Mouse (Mus musculus) hindbrain, embryonic 12.5 days (tissue): Measurements from ENCODE around the gene Rtn4. TPM values are rescaled to one million over a fixed set of nuclear protein-coding genes. Genes with fewer than 3 reads are reported as not detected.
"Not testable (repeated sequence)": the region's sequence is repeated elsewhere in the genome, so short reads cannot be mapped to it uniquely, and the experiment has no call there.

Experiments
- ATAC-seq: fragments of 200-750 bp; cut with Nextera tagmentation; 2 replicates; pipeline ENCODE4 v1.8.0; 2017; ENCODE audit warnings: moderate TSS enrichment; ENCODE audit not compliant: low FRiP score
- H3K27ac ChIP-seq: fragments of 300-500 bp; sonication (generic); 2 replicates; pipeline ENCODE4 v1.5.1; 2016; ENCODE audit warnings: mild to moderate bottlenecking
- H3K27me3 ChIP-seq: fragments of 300-500 bp; sonication (generic); 2 replicates; pipeline ENCODE4 v1.6.1; 2016; ENCODE audit warnings: mild to moderate bottlenecking
- H3K36me3 ChIP-seq: fragments of 300-500 bp; sonication (generic); 2 replicates; pipeline ENCODE4 v1.6.1; 2016; ENCODE audit warnings: mild to moderate bottlenecking
- H3K4me1 ChIP-seq: fragments of 300-500 bp; sonication (generic); 2 replicates; pipeline ENCODE4 v1.6.1; 2016
- H3K4me2 ChIP-seq: fragments of 300-500 bp; sonication (generic); replicated peaks from 2 replicates; pipeline ENCODE4 v1.6.1; 2016; ENCODE audit warnings: mild to moderate bottlenecking
- H3K4me3 ChIP-seq: fragments of 300-500 bp; sonication (generic); 2 replicates; pipeline ENCODE4 v1.5.1; 2016; ENCODE audit warnings: mild to moderate bottlenecking
- H3K9ac ChIP-seq: fragments of 300-500 bp; sonication (generic); 2 replicates; pipeline ENCODE4 v1.6.1; 2016; ENCODE audit warnings: mild to moderate bottlenecking, moderate library complexity
- H3K9me3 ChIP-seq: fragments of 300-500 bp; sonication (generic); replicated peaks from 2 replicates; pipeline ENCODE4 v1.6.1; 2016; ENCODE audit warnings: mild to moderate bottlenecking
- WGBS: fragments of 180-500 bp; shearing (Covaris S2); methylation state at CpG from one replicate; pipeline ENCODE4 v1.1.7; 2016; 5-methylcytosine and 5-hydroxymethylcytosine counted together
- polyA plus RNA-seq: library from polyadenylated mRNA; unstranded; fragments of >200 nt; fragmentation: Nextera tagmentation; extraction: Ambion mirVana; gene quantifications from 2 replicates; pipeline ENCODE4 v1.2.1, GENCODE M21; 2016

Rtn4 gene
- polyA plus RNA-seq, 1 experiment from 2014 or later, result 117 TPM

DNA sequence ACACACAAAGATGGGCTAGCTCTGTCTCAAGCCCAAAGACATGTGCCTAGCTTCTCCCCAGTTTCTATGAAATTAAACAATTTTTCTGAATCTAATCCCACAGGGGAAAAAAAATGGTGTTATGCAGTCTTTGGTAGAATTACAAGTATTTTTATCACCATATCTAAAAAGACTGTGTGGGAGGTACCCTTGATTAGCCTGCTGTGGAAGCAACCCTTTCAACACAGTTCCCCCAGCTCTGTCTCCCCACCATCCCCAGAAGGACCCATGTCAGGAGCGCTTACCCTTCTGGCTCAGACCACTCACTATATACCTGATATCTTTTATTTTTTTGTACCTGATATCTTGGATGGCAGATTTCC lies 56.7 kb downstream of the Rtn4 start:
- no peak for ATAC-seq
- Histone ChIP-seq H3K9me3 (no peaks in the 10 kb centered on the region), H3K27me3 (no peaks in the 10 kb centered on the region), H3K36me3 (peaks cover 30% of the 10 kb centered on the region), H3K27ac (no peak overlapping the region), H3K4me2 (no peak overlapping the region), H3K9ac (no peak overlapping the region), H3K4me1 (no peaks in the 10 kb centered on the region), H3K4me3 (no peak overlapping the region)
- 100% methylated on average over 1 of the region's 1 CpGs for WGBS

DNA sequence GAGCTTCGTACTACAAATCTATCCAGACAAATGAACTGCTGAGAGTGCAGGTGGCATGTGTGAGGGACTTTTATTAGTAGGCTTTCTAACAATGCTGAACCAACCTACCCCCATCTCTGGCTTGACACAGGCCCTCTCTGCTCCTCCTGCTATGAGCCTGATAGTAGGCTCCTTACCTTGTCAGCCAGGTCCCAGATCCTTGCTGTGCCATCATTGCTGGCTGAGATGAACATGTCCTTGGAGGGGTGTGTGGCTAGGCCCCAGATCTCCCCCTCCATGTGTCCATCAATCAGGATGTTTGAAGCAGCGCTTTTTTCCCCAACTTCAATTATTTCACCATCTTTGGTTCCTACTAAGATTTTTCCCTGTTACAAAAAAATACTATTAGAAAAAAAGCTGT lies 58.3 kb downstream of the Rtn4 start:
- H3K4me3 ChIP-seq, result no peak overlapping the region
- peaks cover 18% of the 10 kb centered on the region for H3K36me3 ChIP-seq
- H3K9ac ChIP-seq, result no peak overlapping the region
- H3K27ac ChIP-seq, result no peak overlapping the region
- no peak for ATAC-seq
- H3K9me3 ChIP-seq, result no peaks in the 10 kb centered on the region
- no peaks in the 10 kb centered on the region for H3K4me1 ChIP-seq
- no peak overlapping the region for H3K4me2 ChIP-seq
- no peaks in the 10 kb centered on the region for H3K27me3 ChIP-seq
- WGBS, result 96% methylated on average over 2 of the region's 2 CpGs

GRCm38 (mm10) chr11:29751648-29752611 lies 59.2 kb downstream of the Rtn4 start:
- peaks cover 9% of the 10 kb centered on the region for H3K36me3 ChIP-seq
- no peak overlapping the region for H3K27ac ChIP-seq
- H3K27me3 ChIP-seq, result no peaks in the 10 kb centered on the region
- no peaks in the 10 kb centered on the region for H3K4me1 ChIP-seq
- ATAC-seq, result no peak
- H3K4me2 ChIP-seq, result no peak overlapping the region
- H3K9me3 ChIP-seq, result no peaks in the 10 kb centered on the region
- 86% methylated on average over 14 of the region's 14 CpGs for WGBS
- H3K4me3 ChIP-seq, result no peak overlapping the region
- H3K9ac ChIP-seq, result no peak overlapping the region

- not testable (repeated sequence) for H3K4me3 ChIP-seq, ATAC-seq, H3K27me3 ChIP-seq, H3K36me3 ChIP-seq, H3K27ac ChIP-seq, H3K9me3 ChIP-seq, H3K4me1 ChIP-seq, H3K4me2 ChIP-seq, H3K9ac ChIP-seq
- 91% methylated on average over 5 of the region's 5 CpGs for WGBS
Observed at GRCm38 (mm10) chr11:29756007-29756406, 63.3 kb downstream of the Rtn4 start.

GRCm38 (mm10) chr11:29758617-29759016 lies 65.9 kb downstream of the Rtn4 start:
- no peak overlapping the region for H3K27ac ChIP-seq
- H3K4me2 ChIP-seq, result no peak overlapping the region
- H3K9me3 ChIP-seq, result no peaks in the 10 kb centered on the region
- H3K27me3 ChIP-seq, result no peaks in the 10 kb centered on the region
- no peak for ATAC-seq
- no peaks in the 10 kb centered on the region for H3K36me3 ChIP-seq
- 90% methylated on average over 5 of the region's 5 CpGs for WGBS
- H3K9ac ChIP-seq, result no peak overlapping the region
- H3K4me1 ChIP-seq, result no peaks in the 10 kb centered on the region
- no peak overlapping the region for H3K4me3 ChIP-seq

DNA sequence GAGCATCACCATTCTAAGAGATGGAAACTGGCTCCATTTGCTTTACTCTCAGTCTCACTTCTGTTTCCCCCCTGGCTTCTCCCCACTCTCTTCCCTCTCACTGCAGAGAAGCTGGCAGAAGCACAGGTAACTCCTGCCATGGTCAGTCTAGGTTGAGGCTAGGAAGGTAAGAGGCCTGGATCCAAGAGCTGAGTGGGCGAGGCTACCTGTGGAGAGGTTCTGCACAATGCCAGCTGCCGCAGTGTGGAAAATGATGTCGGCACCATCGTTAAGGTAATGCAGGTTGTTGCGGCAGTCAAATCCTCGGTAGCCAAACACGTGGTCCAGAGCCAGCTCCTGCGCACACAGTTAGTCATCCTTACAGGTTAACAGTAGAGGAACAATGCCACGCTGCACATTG lies 68.6 kb downstream of the Rtn4 start:
- no peak overlapping the region for H3K27ac ChIP-seq
- WGBS, result 93% methylated on average over 9 of the region's 9 CpGs
- H3K4me2 ChIP-seq, result no peak overlapping the region
- no peaks in the 10 kb centered on the region for H3K36me3 ChIP-seq
- H3K9me3 ChIP-seq, result no peaks in the 10 kb centered on the region
- no peak overlapping the region for H3K9ac ChIP-seq
- H3K27me3 ChIP-seq, result no peaks in the 10 kb centered on the region
- no peak for ATAC-seq
- no peak overlapping the region for H3K4me3 ChIP-seq
- no peaks in the 10 kb centered on the region for H3K4me1 ChIP-seq

- no peak for ATAC-seq
- 93% methylated on average over 1 of the region's 1 CpGs for WGBS
- H3K9me3 ChIP-seq, result no peaks in the 10 kb centered on the region
Observed at GRCm38 (mm10) chr11:29762768-29763167, 70.0 kb downstream of the Rtn4 start.

GRCm38 (mm10) chr11:29765063-29765462 lies 72.3 kb downstream of the Rtn4 start:
- no peaks in the 10 kb centered on the region for H3K4me1 ChIP-seq
- no peak overlapping the region for H3K9ac ChIP-seq
- H3K9me3 ChIP-seq, result no peaks in the 10 kb centered on the region
- no peak overlapping the region for H3K4me2 ChIP-seq
- H3K27ac ChIP-seq, result no peak overlapping the region
- no peak overlapping the region for H3K4me3 ChIP-seq
- H3K36me3 ChIP-seq, result no peaks in the 10 kb centered on the region
- ATAC-seq, result no peak
- no peaks in the 10 kb centered on the region for H3K27me3 ChIP-seq
- 45% methylated on average over 4 of the region's 4 CpGs for whole genome bisulfite sequencing

More at GRCm38 (mm10) chr11:29762768-29763167, 70.0 kb downstream of the Rtn4 start:
- Histone ChIP-seq H3K36me3 (no peaks in the 10 kb centered on the region), H3K4me3 (no peak overlapping the region), H3K4me1 (no peaks in the 10 kb centered on the region), H3K9ac (no peak overlapping the region), H3K27ac (no peak overlapping the region), H3K27me3 (no peaks in the 10 kb centered on the region), H3K4me2 (no peak overlapping the region)

DNA sequence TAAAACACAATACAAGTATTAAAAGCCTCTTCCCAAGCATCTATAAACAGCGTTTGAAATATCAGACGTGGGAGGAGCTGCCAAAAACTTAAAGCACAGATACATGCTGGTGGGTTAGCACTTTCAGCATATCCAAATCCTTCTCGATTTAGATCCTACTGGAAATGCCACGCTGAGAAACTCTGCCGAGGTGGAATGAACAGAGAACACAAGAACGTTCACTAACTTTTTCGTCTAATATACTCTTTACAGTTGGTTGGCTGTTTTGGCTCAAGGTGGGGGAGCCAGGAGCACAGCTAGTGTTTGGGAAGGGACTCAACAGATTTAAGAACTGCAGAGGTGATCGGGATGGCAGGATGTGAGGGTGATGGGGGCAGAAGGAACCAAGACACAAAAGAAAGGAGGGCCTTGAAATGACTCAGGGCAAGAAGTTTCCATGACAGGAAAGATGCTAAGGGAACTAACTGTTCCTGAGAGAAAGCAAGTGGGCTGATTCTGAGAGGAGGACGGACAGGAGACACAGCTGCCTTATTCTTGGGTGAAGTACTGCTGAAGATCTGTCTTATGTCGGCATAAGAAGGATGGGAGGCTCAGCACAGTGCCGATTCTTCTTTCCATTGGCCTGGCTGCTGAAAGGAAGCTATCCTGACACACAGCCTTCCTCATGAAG lies 73.7 kb downstream of the Rtn4 start:
- Histone ChIP-seq H3K9me3 (no peaks in the 10 kb centered on the region), H3K36me3 (no peaks in the 10 kb centered on the region), H3K9ac (no peak overlapping the region), H3K4me1 (no peaks in the 10 kb centered on the region), H3K27me3 (no peaks in the 10 kb centered on the region), H3K27ac (no peak overlapping the region), H3K4me2 (no peak overlapping the region), H3K4me3 (no peak overlapping the region)
- ATAC-seq, result no peak
- 88% methylated on average over 11 of the region's 11 CpGs for WGBS

GRCm38 (mm10) chr11:29768523-29768922 lies 75.8 kb downstream of the Rtn4 start:
- no peaks in the 10 kb centered on the region for H3K4me1 ChIP-seq
- H3K9me3 ChIP-seq, result no peaks in the 10 kb centered on the region
- ATAC-seq, result no peak
- H3K36me3 ChIP-seq, result no peaks in the 10 kb centered on the region
- H3K4me2 ChIP-seq, result no peak overlapping the region
- no peak overlapping the region for H3K4me3 ChIP-seq
- no peak overlapping the region for H3K9ac ChIP-seq
- H3K27ac ChIP-seq, result no peak overlapping the region
- H3K27me3 ChIP-seq, result no peaks in the 10 kb centered on the region

- no peak overlapping the region for H3K27ac ChIP-seq
- WGBS, result 67% methylated on average over 3 of the region's 3 CpGs
- H3K36me3 ChIP-seq, result no peaks in the 10 kb centered on the region
Observed at GRCm38 (mm10) chr11:29770666-29771400, 78.1 kb downstream of the Rtn4 start.

DNA sequence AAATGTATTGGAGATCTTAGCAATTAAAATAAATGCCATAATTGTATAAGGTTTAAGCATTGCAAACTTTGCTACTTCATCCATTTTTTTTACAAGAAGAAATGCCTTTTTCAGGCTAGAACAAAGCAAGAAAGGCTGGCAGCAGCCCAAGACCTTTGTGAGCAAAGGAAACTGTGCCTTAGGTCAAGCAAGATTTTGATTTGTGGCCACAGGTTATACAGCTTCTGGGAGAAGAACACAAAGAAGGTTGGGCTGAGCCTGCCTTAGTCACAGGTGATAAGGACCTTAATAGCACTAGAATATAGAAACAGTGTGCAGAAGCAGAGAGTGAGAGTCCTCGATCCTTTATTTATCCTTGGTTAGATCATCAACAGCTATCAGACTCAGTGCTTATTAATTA lies 79.5 kb downstream of the Rtn4 start:
- H3K4me3 ChIP-seq, result no peak overlapping the region
- H3K27ac ChIP-seq, result no peak overlapping the region
- no peak overlapping the region for H3K4me2 ChIP-seq
- H3K27me3 ChIP-seq, result no peaks in the 10 kb centered on the region
- no peak for ATAC-seq
- no peaks in the 10 kb centered on the region for H3K36me3 ChIP-seq
- no peaks in the 10 kb centered on the region for H3K9me3 ChIP-seq
- WGBS, result 82% methylated on average over 1 of the region's 1 CpGs
- H3K9ac ChIP-seq, result no peak overlapping the region
- H3K4me1 ChIP-seq, result peaks cover 6% of the 10 kb centered on the region

More at GRCm38 (mm10) chr11:29770666-29771400, 78.1 kb downstream of the Rtn4 start:
- H3K9ac ChIP-seq, result no peak overlapping the region
- H3K4me3 ChIP-seq, result no peak overlapping the region
- peaks cover 6% of the 10 kb centered on the region for H3K4me1 ChIP-seq
- H3K9me3 ChIP-seq, result no peaks in the 10 kb centered on the region
- H3K4me2 ChIP-seq, result no peak overlapping the region
- ATAC-seq, result no peak
- H3K27me3 ChIP-seq, result no peaks in the 10 kb centered on the region
